Mouse (Mus musculus): ENCODE results near the gene Msi2. TPM values are rescaled to one million over a fixed set of nuclear protein-coding genes. Genes with fewer than 3 reads are reported as not detected.

Gene Msi2
- total and polyA plus RNA-seq, 2 experiments from 2014 or later: 33.0 to 170 TPM

DNA sequence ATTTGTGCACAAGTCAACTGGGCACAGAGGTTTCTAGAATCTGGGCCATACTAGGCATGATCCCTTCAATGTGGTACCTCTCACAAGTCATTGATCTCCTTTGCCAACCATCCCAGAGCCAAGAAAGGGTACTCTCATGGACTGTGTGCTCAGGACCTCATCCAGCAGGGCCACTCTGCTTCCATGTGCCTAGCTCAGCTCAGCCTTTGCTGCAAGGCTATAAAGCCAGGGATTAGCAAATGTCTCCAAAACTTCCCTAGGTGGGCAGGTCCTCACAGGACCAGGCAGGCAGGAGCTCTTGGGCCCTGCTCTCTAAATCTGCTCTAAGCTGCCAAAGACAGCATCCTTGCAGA lies 193.9 kb downstream of the Msi2 start:
- Histone ChIP-seq H3K9me3 (ENCODE audit: low read length) (no peaks in the 10 kb centered on the region), H3K27ac (peak overlapping the region; percentile 84), H3K4me2 (ENCODE audit: low read depth, low read length) (no peak overlapping the region), H3K4me1 (ENCODE audit: insufficient read depth, low read length) (peaks cover 71% of the 10 kb centered on the region), H3K4me3 (ENCODE audit: low read length) (no peak overlapping the region), H3K36me3 (ENCODE audit: insufficient read depth, low read length) (no peaks in the 10 kb centered on the region), H3K27me3 (ENCODE audit: insufficient read depth, low read length) (no peaks in the 10 kb centered on the region), H3K9ac (replicated peaks; ENCODE audit: low read length) (no peak overlapping the region)
- ATAC-seq (peak; percentile 50), DNase-seq (ENCODE audit: low spot score) (no peak)
- no peak for TF ChIP-seq CTCF (IDR thresholded peaks at IDR 0.05; ENCODE audit: low read depth)

DNA sequence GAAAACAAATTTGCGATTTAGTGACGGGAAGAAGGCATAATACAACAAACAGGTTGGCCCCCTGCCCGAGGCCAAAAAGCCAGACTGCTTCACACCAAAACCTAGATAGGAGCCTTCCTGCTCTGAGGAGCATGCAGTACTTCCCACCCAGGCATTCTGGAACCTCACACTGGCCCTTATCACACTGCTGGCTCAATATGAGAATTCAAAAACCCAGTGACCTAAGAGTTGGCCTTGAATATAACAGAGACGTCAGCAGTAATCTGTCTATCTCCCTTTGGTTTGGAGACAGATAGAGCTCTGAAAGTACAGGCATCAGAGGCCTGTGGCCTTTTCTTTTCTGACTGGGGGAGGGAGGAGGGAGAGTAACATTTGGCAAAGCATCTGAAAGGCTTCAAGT lies 194.4 kb downstream of the Msi2 start:
- no peak for ATAC-seq
- H3K36me3 ChIP-seq (ENCODE audit: insufficient read depth, low read length): no peaks in the 10 kb centered on the region
- WGBS: 34% methylated on average over 4 of the region's 4 CpGs
- DNase-seq (ENCODE audit: low spot score): no peak
- H3K9me3 ChIP-seq (ENCODE audit: low read length): no peaks in the 10 kb centered on the region
- H3K27ac ChIP-seq: peak overlapping the region; percentile 84
- H3K4me1 ChIP-seq (ENCODE audit: insufficient read depth, low read length): peaks cover 66% of the 10 kb centered on the region
- TF ChIP-seq CTCF (IDR thresholded peaks at IDR 0.05; ENCODE audit: low read depth): no peak
- H3K27me3 ChIP-seq (ENCODE audit: insufficient read depth, low read length): no peaks in the 10 kb centered on the region
- H3K4me3 ChIP-seq (ENCODE audit: low read length): no peak overlapping the region
- no peak overlapping the region for H3K9ac ChIP-seq (replicated peaks; ENCODE audit: low read length)
- no peak overlapping the region for H3K4me2 ChIP-seq (ENCODE audit: low read depth, low read length)

DNA sequence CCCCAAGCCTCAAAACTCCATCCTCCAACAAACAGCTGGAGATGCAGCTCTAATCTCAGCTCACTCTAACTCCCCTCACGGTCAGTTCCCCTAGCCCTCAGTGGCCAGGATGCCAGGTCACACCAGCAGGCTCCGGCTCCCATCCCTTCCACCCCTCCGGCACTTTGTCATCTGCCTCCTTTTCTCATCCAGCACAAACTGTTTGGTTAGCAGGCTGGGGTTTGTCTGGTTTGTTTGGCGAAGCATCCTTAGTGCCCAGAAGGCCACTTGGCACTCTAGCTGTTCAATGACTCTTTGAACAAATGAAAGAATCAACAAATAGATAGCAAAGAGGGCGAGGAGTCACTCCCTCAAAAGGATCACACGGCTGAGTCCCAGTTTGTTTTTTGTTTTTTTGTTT lies 194.8 kb downstream of the Msi2 start:
- Histone ChIP-seq H3K36me3 (ENCODE audit: insufficient read depth, low read length) (no peaks in the 10 kb centered on the region), H3K4me2 (ENCODE audit: low read depth, low read length) (no peak overlapping the region), H3K9me3 (ENCODE audit: low read length) (no peaks in the 10 kb centered on the region), H3K9ac (replicated peaks; ENCODE audit: low read length) (no peak overlapping the region), H3K27me3 (ENCODE audit: insufficient read depth, low read length) (no peaks in the 10 kb centered on the region), H3K4me1 (ENCODE audit: insufficient read depth, low read length) (peaks cover 62% of the 10 kb centered on the region), H3K4me3 (ENCODE audit: low read length) (no peak overlapping the region), H3K27ac (peak overlapping the region; percentile 84)
- no peak for TF ChIP-seq CTCF (IDR thresholded peaks at IDR 0.05; ENCODE audit: low read depth)
- ATAC-seq (no peak), DNase-seq (ENCODE audit: low spot score) (peak; percentile 38)
- 44% methylated on average over 6 of the region's 6 CpGs for WGBS

DNA sequence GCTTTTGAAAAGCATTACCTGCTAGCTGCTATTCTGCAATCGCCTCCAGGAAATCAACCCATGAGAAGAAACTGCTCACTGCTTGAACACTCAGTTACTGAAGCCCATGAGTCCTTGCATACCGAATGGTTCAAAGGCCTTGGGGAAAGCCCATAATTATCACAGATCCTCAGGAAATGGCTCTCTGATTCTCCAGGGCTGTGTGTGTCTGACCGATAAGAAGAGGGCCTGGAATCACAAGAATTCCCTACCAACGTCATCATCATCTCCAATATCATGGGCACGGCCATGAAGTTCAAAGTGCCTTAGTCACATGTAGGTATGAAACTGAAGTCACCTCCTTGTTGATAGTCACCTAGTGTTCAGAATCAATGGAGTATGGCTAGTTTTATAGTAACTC lies 196.2 kb downstream of the Msi2 start:
- ATAC-seq: no peak
- Histone ChIP-seq H3K9ac (replicated peaks; ENCODE audit: low read length) (no peak overlapping the region), H3K27me3 (ENCODE audit: insufficient read depth, low read length) (no peaks in the 10 kb centered on the region), H3K4me3 (ENCODE audit: low read length) (no peak overlapping the region), H3K9me3 (ENCODE audit: low read length) (no peaks in the 10 kb centered on the region), H3K4me1 (ENCODE audit: insufficient read depth, low read length) (peaks cover 48% of the 10 kb centered on the region), H3K36me3 (ENCODE audit: insufficient read depth, low read length) (no peaks in the 10 kb centered on the region), H3K4me2 (ENCODE audit: low read depth, low read length) (no peak overlapping the region), H3K27ac (peak overlapping the region; percentile 48; the same call in 1 of the 2 replicates)
- DNase-seq (ENCODE audit: low spot score): no peak
- TF ChIP-seq CTCF (IDR thresholded peaks at IDR 0.05; ENCODE audit: low read depth): no peak
- 79% methylated on average over 5 of the region's 5 CpGs for WGBS

DNA sequence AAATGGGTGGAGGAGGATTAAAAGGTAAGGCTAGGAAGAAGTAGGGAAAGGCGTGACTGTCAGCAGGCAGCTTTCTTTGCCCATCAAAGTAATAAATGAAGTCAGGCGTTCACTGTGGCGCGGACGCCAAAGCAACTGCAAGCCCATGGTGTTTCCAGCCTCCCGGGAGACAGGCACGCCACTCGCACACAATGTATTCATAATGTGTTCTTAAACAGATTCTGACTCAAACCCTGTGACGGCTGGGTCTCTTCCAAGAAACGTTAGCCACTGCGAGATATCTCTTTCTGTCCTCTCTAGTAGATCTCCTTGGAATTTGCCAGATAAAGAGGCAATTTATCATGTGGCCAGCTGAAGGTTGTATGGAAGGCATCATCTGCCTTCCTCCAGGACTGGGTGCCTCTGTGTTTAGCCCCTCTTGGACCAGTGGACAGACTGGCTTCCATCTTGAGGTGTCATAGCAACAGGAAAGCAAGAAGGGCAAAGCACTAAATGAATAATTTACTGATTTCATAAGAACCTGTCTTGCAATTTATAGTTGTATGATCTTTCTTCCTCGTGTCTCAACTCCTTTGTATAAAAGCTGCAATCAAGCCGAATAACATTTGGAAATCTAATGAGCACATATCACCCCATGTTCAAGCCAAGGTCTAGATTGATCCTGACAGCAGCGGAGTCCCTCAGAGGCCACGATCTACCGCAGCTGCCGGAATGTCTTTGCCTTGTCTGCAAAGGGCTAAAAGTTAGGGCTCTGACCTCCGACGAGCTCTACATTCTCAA lies 197.2 kb downstream of the Msi2 start:
- no peak overlapping the region for H3K9ac ChIP-seq (replicated peaks; ENCODE audit: low read length)
- no peak for TF ChIP-seq CTCF (IDR thresholded peaks at IDR 0.05; ENCODE audit: low read depth)
- H3K9me3 ChIP-seq (ENCODE audit: low read length): no peaks in the 10 kb centered on the region
- ATAC-seq: peak; percentile 25; the same call in 1 of the 2 replicates
- peaks cover 43% of the 10 kb centered on the region for H3K4me1 ChIP-seq (ENCODE audit: insufficient read depth, low read length)
- peak overlapping the region; percentile 38 for H3K27ac ChIP-seq
- no peak overlapping the region for H3K4me2 ChIP-seq (ENCODE audit: low read depth, low read length)
- no peaks in the 10 kb centered on the region for H3K36me3 ChIP-seq (ENCODE audit: insufficient read depth, low read length)
- peak; percentile 73 for DNase-seq (ENCODE audit: low spot score)
- no peaks in the 10 kb centered on the region for H3K27me3 ChIP-seq (ENCODE audit: insufficient read depth, low read length)
- no peak overlapping the region for H3K4me3 ChIP-seq (ENCODE audit: low read length)
- WGBS: 34% methylated on average over 19 of the region's 19 CpGs

DNA sequence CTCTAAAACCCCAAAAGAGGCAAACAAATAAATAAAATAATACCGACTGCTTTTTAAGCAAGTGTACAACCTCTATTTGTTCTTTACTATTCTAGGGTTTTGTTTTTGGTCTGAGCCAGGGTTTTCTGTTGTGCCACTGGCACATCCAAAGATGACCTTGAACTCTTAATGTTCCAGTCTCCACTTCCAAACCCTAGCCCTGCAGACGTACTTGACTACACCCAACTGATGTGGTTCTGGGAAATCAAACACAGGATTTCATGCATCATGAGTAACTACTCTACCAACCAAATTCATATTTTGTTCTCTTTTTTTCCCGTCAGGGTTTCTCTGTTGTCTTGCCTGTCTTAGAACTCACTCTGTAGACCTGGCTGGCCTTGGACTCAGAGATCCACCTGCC lies 200.0 kb downstream of the Msi2 start:
- 86% methylated on average over 3 of the region's 3 CpGs for WGBS

More for the DNA sequence above, 200.0 kb downstream of the Msi2 start:
- no peak overlapping the region for H3K4me3 ChIP-seq (ENCODE audit: low read length)
- no peak overlapping the region for H3K9ac ChIP-seq (replicated peaks; ENCODE audit: low read length)
- no peak overlapping the region for H3K4me2 ChIP-seq (ENCODE audit: low read depth, low read length)
- DNase-seq (ENCODE audit: low spot score) (no peak), ATAC-seq (no peak)
- H3K27ac ChIP-seq: no peak overlapping the region
- no peak for TF ChIP-seq CTCF (IDR thresholded peaks at IDR 0.05; ENCODE audit: low read depth)
- no peaks in the 10 kb centered on the region for H3K27me3 ChIP-seq (ENCODE audit: insufficient read depth, low read length)
- H3K9me3 ChIP-seq (ENCODE audit: low read length): no peaks in the 10 kb centered on the region
- peaks cover 43% of the 10 kb centered on the region for H3K4me1 ChIP-seq (ENCODE audit: insufficient read depth, low read length)
- H3K36me3 ChIP-seq (ENCODE audit: insufficient read depth, low read length): no peaks in the 10 kb centered on the region
